Mouse (Mus musculus) lung, embryonic 14.5 days (tissue): ENCODE measurements around the gene Arl14. TPM values are rescaled to one million over a fixed set of nuclear protein-coding genes. Genes with fewer than 3 reads are reported as not detected.

Experiments
- ATAC-seq: fragments of 200-750 bp; cut with Nextera tagmentation; 2 replicates; pipeline ENCODE4 v1.8.0; 2017; ENCODE audit warnings: mild to moderate bottlenecking, moderate TSS enrichment, moderate library complexity; ENCODE audit not compliant: insufficient read depth
- DNase-seq: peaks from one replicate; pipeline ENCODE4 v3.0.0-alpha.2; 2015
- H3K27ac ChIP-seq: fragments of 300-500 bp; sonication (generic); 2 replicates; pipeline ENCODE4 v1.5.1; 2014; ENCODE audit warnings: low read depth, mild to moderate bottlenecking, moderate library complexity
- H3K27me3 ChIP-seq: fragments of 300-500 bp; sonication (generic); 2 replicates; pipeline ENCODE4 v1.6.1; 2014; ENCODE audit warnings: low read length, control low read depth; ENCODE audit not compliant: insufficient read depth
- H3K36me3 ChIP-seq: fragments of 300-500 bp; sonication (generic); 2 replicates; pipeline ENCODE4 v1.6.1; 2014; ENCODE audit warnings: control low read depth; ENCODE audit not compliant: insufficient read depth
- H3K4me1 ChIP-seq: fragments of 300-500 bp; sonication (generic); 2 replicates; pipeline ENCODE4 v1.6.1; 2014; ENCODE audit warnings: antibody characterized with exemption, control low read depth; ENCODE audit not compliant: insufficient read depth
- H3K4me2 ChIP-seq: fragments of 300-500 bp; sonication (generic); 2 replicates; pipeline ENCODE4 v1.6.1; 2014; ENCODE audit warnings: mild to moderate bottlenecking
- H3K4me3 ChIP-seq: fragments of 300-500 bp; sonication (generic); 2 replicates; pipeline ENCODE4 v1.5.1; 2014; ENCODE audit warnings: low read depth, low read length
- H3K9ac ChIP-seq: fragments of 300-500 bp; sonication (generic); 2 replicates; pipeline ENCODE4 v1.6.1; 2014
- H3K9me3 ChIP-seq: fragments of 300-500 bp; sonication (generic); 2 replicates; pipeline ENCODE4 v1.6.1; 2016; ENCODE audit warnings: low read depth, low read length, control low read depth
- CTCF ChIP-seq: IDR thresholded peaks from 2 replicates; pipeline ENCODE4 v1.5.1; 2016; ENCODE audit warnings: antibody characterized with exemption, low read depth
- WGBS: fragments of 180-500 bp; shearing (Covaris S2); extraction: QIAGEN DNeasy Blood & Tissue Kit; methylation state at CpG from one replicate; pipeline ENCODE4 v1.1.7; 2014; 5-methylcytosine and 5-hydroxymethylcytosine counted together
- polyA plus RNA-seq: library from polyadenylated mRNA; unstranded; fragments of >200 nt; fragmentation: Nextera tagmentation; extraction: Ambion mirVana; gene quantifications from 2 replicates; pipeline ENCODE4 v1.2.1, GENCODE M21; 2014

The Arl14 gene
- polyA plus RNA-seq, 1 experiment from 2014 or later, result 1.8 TPM

GRCm38 (mm10) chr3:69185244-69185643, 37.0 kb upstream of the Arl14 start:
- no peak for TF ChIP-seq CTCF
- Histone ChIP-seq H3K4me2 (no peak overlapping the region), H3K27ac (no peak overlapping the region), H3K27me3 (no peaks in the 10 kb centered on the region), H3K4me3 (no peak overlapping the region), H3K9ac (no peak overlapping the region), H3K4me1 (no peaks in the 10 kb centered on the region), H3K36me3 (no peaks in the 10 kb centered on the region), H3K9me3 (no peaks in the 10 kb centered on the region)
- 71% methylated on average over 7 of the region's 7 CpGs for WGBS
- DNase-seq (no peak), ATAC-seq (no peak)

- Histone ChIP-seq H3K27me3 (no peaks in the 10 kb centered on the region), H3K9ac (no peak overlapping the region), H3K4me3 (no peak overlapping the region), H3K36me3 (no peaks in the 10 kb centered on the region), H3K4me2 (no peak overlapping the region), H3K9me3 (no peaks in the 10 kb centered on the region), H3K27ac (no peak overlapping the region), H3K4me1 (no peaks in the 10 kb centered on the region)
- ATAC-seq, result no peak
- TF ChIP-seq CTCF, result no peak
- WGBS, result 61% methylated on average over 4 of the region's 4 CpGs
- DNase-seq, result no peak
These were observed 36.2 kb upstream of the Arl14 start for GRCm38 (mm10) chr3:69186031-69186430.

- Histone ChIP-seq H3K27me3 (no peaks in the 10 kb centered on the region), H3K27ac (no peak overlapping the region), H3K9ac (no peak overlapping the region), H3K4me2 (no peak overlapping the region), H3K9me3 (no peaks in the 10 kb centered on the region), H3K4me1 (no peaks in the 10 kb centered on the region), H3K4me3 (no peak overlapping the region), H3K36me3 (no peaks in the 10 kb centered on the region)
- peak; percentile 52; the same call in 1 of the 2 replicates for ATAC-seq
- WGBS, result 73% methylated on average over 16 of the region's 16 CpGs
- TF ChIP-seq CTCF, result no peak
- DNase-seq, result peak; percentile 37
These were observed 35.6 kb upstream of the Arl14 start for GRCm38 (mm10) chr3:69186643-69187042.

- 93% methylated on average over 3 of the region's 3 CpGs for WGBS
- Histone ChIP-seq H3K27ac (no peak overlapping the region), H3K36me3 (no peaks in the 10 kb centered on the region), H3K4me1 (no peaks in the 10 kb centered on the region), H3K9me3 (no peaks in the 10 kb centered on the region), H3K9ac (no peak overlapping the region), H3K4me2 (no peak overlapping the region), H3K27me3 (no peaks in the 10 kb centered on the region), H3K4me3 (no peak overlapping the region)
- DNase-seq (no peak), ATAC-seq (no peak)
- TF ChIP-seq CTCF, result no peak
These were observed 29.2 kb upstream of the Arl14 start for GRCm38 (mm10) chr3:69192995-69193394.

GRCm38 (mm10) chr3:69194496-69194895, 27.7 kb upstream of the Arl14 start:
- no peaks in the 10 kb centered on the region for H3K9me3 ChIP-seq
- WGBS, result 31% methylated on average over 9 of the region's 9 CpGs
- no peaks in the 10 kb centered on the region for H3K27me3 ChIP-seq
- ATAC-seq (no peak), DNase-seq (no peak)
- H3K4me2 ChIP-seq, result no peak overlapping the region
- no peaks in the 10 kb centered on the region for H3K4me1 ChIP-seq
- H3K36me3 ChIP-seq, result no peaks in the 10 kb centered on the region
- H3K27ac ChIP-seq, result no peak overlapping the region
- H3K4me3 ChIP-seq, result no peak overlapping the region
- no peak for TF ChIP-seq CTCF
- H3K9ac ChIP-seq, result no peak overlapping the region

GRCm38 (mm10) chr3:69195251-69195650, 27.0 kb upstream of the Arl14 start:
- H3K9me3 ChIP-seq, result no peaks in the 10 kb centered on the region
- H3K36me3 ChIP-seq, result no peaks in the 10 kb centered on the region
- H3K27me3 ChIP-seq, result no peaks in the 10 kb centered on the region
- H3K4me1 ChIP-seq, result no peaks in the 10 kb centered on the region
- H3K4me2 ChIP-seq, result no peak overlapping the region
- H3K4me3 ChIP-seq, result no peak overlapping the region
- WGBS, result 43% methylated on average over 8 of the region's 8 CpGs
- no peak overlapping the region for H3K27ac ChIP-seq
- H3K9ac ChIP-seq, result no peak overlapping the region
- DNase-seq (no peak), ATAC-seq (no peak)
- TF ChIP-seq CTCF, result no peak

GRCm38 (mm10) chr3:69198098-69198497, 24.1 kb upstream of the Arl14 start:
- Histone ChIP-seq H3K4me2 (no peak overlapping the region), H3K27ac (no peak overlapping the region), H3K9me3 (no peaks in the 10 kb centered on the region), H3K36me3 (no peaks in the 10 kb centered on the region), H3K4me3 (no peak overlapping the region), H3K4me1 (no peaks in the 10 kb centered on the region), H3K9ac (no peak overlapping the region), H3K27me3 (no peaks in the 10 kb centered on the region)
- 70% methylated on average over 2 of the region's 2 CpGs for WGBS
- DNase-seq, result no peak
- no peak for TF ChIP-seq CTCF
- ATAC-seq, result no peak

- H3K4me1 ChIP-seq, result no peaks in the 10 kb centered on the region
- H3K9ac ChIP-seq, result no peak overlapping the region
- no peak overlapping the region for H3K4me3 ChIP-seq
- no peak overlapping the region for H3K27ac ChIP-seq
- DNase-seq (no peak), ATAC-seq (no peak)
- no peak for TF ChIP-seq CTCF
- no peak overlapping the region for H3K4me2 ChIP-seq
- H3K36me3 ChIP-seq, result no peaks in the 10 kb centered on the region
- no peaks in the 10 kb centered on the region for H3K9me3 ChIP-seq
- no peaks in the 10 kb centered on the region for H3K27me3 ChIP-seq
- 76% methylated on average over 1 of the region's 1 CpGs for WGBS
These were observed 22.0 kb upstream of the Arl14 start for GRCm38 (mm10) chr3:69200251-69200650.
